In genomic region chr19:45297812-45298211, GRCm38 (mm10) we compare ENCODE assay signal across 11 mouse cellular contexts.
A peak's percentile ranks its signal among the peaks of the same experiment; 100 is the strongest.
DNase-seq lines count a peak whose midpoint lies in the region; ATAC-seq and TF ChIP-seq lines count a peak whose summit lies in the region.
"Had no signal": no experiment of that assay in that cellular context is flagged by ENCODE, and none has a peak within 500 bp of the region (broad histone marks: within the 10 kb centered on the region; RNA-seq: fewer than 3 reads in every experiment).

No protein-coding gene starts in this region.

- DNase-seq in heart, postnatal 0 days (ENCODE audit: low spot score), result no peak
- no peak for DNase-seq in heart, postnatal 25 days (ENCODE audit: low spot score)
- peak; percentile 42 for DNase-seq in lung, postnatal 0 days (ENCODE audit: low spot score)
- no peak for DNase-seq in lung, adult 18-20 months
- peak; percentile 65 for DNase-seq in R1 (ENCODE audit: low read depth, low spot score)
- peak; percentile 56 for DNase-seq in retina, postnatal 1 day
- no peak for DNase-seq in frontal cortex, postnatal 14 days (ENCODE audit: low spot score in 2 of 2)
- DNase-seq in right cerebral cortex, postnatal 36 days (ENCODE audit: low spot score in 2 of 2), result no peak
- DNase-seq: kidney, postnatal 25 days had no signal

- no peaks in the 10 kb centered on the region for H3K36me3 ChIP-seq in heart, postnatal 0 days (replicated peaks; ENCODE audit: control insufficient read depth, insufficient read depth, low read length)
- no peaks in the 10 kb centered on the region for H3K36me3 ChIP-seq in lung, postnatal 0 days (ENCODE audit: insufficient read depth, low read length)
- H3K36me3 ChIP-seq: heart, embryonic 12.5 days; lung, embryonic 15.5 days had no signal

- ATAC-seq in heart, postnatal 0 days (ENCODE audit: insufficient read depth, low read depth), result no peak
- ATAC-seq in lung, postnatal 0 days, result no peak

- TF ChIP-seq CTCF in heart, postnatal 0 days (IDR thresholded peaks at IDR 0.05; ENCODE audit: low read depth), result peak; percentile 57
- TF ChIP-seq CTCF in lung, postnatal 0 days (IDR thresholded peaks at IDR 0.05), result peak; percentile 71

- intact Hi-C loops in heart, postnatal 25 days (cut with DNase I), result no loop called here

- 39% methylated on average over 3 of the region's 3 CpGs for WGBS in heart, postnatal 0 days
- 36% methylated on average over 3 of the region's 3 CpGs for WGBS in lung, postnatal 0 days

- no peak overlapping the region for H3K4me2 ChIP-seq in heart, postnatal 0 days (ENCODE audit: low read depth, low read length)
- no peak overlapping the region for H3K4me2 ChIP-seq in lung, postnatal 0 days (replicated peaks; ENCODE audit: low read depth, low read length)
- H3K4me2 ChIP-seq: heart, embryonic 12.5 days; lung, embryonic 15.5 days had no signal

- no peak for TF ChIP-seq EP300 in heart, postnatal 0 days (IDR thresholded peaks at IDR 0.05; ENCODE audit: low read depth)
- TF ChIP-seq EP300 in lung, postnatal 0 days (IDR thresholded peaks at IDR 0.05), result no peak

- H3K4me3 ChIP-seq in heart, postnatal 0 days (ENCODE audit: low read depth, low read length), result no peak overlapping the region
- no peak overlapping the region for H3K4me3 ChIP-seq in lung, postnatal 0 days (ENCODE audit: low read depth, low read length)
- H3K4me3 ChIP-seq: heart, embryonic 12.5 days; lung, embryonic 15.5 days had no signal

- H3K27me3 ChIP-seq in heart, postnatal 0 days (ENCODE audit: control insufficient read depth, insufficient read depth, low read length), result peaks cover 48% of the 10 kb centered on the region
- H3K27me3 ChIP-seq in lung, postnatal 0 days (replicated peaks; ENCODE audit: insufficient read depth, low read length), result peaks cover 28% of the 10 kb centered on the region

- no peaks in the 10 kb centered on the region for H3K9me3 ChIP-seq in heart, postnatal 0 days (replicated peaks; ENCODE audit: control insufficient read depth, low read length)
- H3K9me3 ChIP-seq in lung, postnatal 0 days (ENCODE audit: low read length), result no peaks in the 10 kb centered on the region
- H3K9me3 ChIP-seq: heart, embryonic 12.5 days; lung, embryonic 15.5 days had no signal

- H3K9ac ChIP-seq in heart, postnatal 0 days (replicated peaks; ENCODE audit: low read depth, low read length), result no peak overlapping the region
- no peak overlapping the region for H3K9ac ChIP-seq in lung, postnatal 0 days (replicated peaks; ENCODE audit: low read depth)
- H3K9ac ChIP-seq: heart, embryonic 12.5 days; lung, embryonic 15.5 days had no signal

- peaks cover 25% of the 10 kb centered on the region for H3K4me1 ChIP-seq in heart, postnatal 0 days (ENCODE audit: control insufficient read depth, insufficient read depth)
- H3K4me1 ChIP-seq in lung, postnatal 0 days (ENCODE audit: insufficient read depth, low read depth, low read length), result peaks cover 5% of the 10 kb centered on the region; the same call in 1 of the 2 replicates

- H3K27ac ChIP-seq in heart, postnatal 0 days (ENCODE audit: low read depth), result no peak overlapping the region
- no peak overlapping the region for H3K27ac ChIP-seq in lung, postnatal 0 days (ENCODE audit: low read length)
- H3K27ac ChIP-seq: lung, embryonic 15.5 days had no signal

Comparison
In these comparisons a context has a peak if more than half of its experiments do, and no peak if none do; other contexts are left out.
1. DNase-seq: peak in lung, postnatal 0 days (single experiment), R1 (single experiment) and retina, postnatal 1 day (single experiment); none in heart, postnatal 0 days (single experiment), heart, postnatal 25 days (single experiment), lung, adult 18-20 months (0 of 2), frontal cortex, postnatal 14 days (0 of 2) and right cerebral cortex, postnatal 36 days (0 of 2).